Mouse (Mus musculus) gastrocnemius, postnatal 14 days (tissue): ENCODE measurements at regions not wholly inside any gene's neighbourhood (a gene's known extent, or its start where the extent isn't known, plus 50 kb on each side); places are given as distances from the start of the nearest gene placed in this dataset.
"Not testable (repeated sequence)": the region's sequence is repeated elsewhere in the genome, so short reads cannot be mapped to it uniquely, and the experiment has no call there.

Experiments
- DNase-seq: peaks from one replicate; pipeline ENCODE4 v3.0.0; 2021; ENCODE audit warnings: mixed read lengths
- intact Hi-C: fragments of 180-260 bp; cut with DNase I; formaldehyde crosslinking; loops from one replicate; pipeline ENCODE4 v1.15.1; 2025; ENCODE audit warnings: low total_unique reads

DNA sequence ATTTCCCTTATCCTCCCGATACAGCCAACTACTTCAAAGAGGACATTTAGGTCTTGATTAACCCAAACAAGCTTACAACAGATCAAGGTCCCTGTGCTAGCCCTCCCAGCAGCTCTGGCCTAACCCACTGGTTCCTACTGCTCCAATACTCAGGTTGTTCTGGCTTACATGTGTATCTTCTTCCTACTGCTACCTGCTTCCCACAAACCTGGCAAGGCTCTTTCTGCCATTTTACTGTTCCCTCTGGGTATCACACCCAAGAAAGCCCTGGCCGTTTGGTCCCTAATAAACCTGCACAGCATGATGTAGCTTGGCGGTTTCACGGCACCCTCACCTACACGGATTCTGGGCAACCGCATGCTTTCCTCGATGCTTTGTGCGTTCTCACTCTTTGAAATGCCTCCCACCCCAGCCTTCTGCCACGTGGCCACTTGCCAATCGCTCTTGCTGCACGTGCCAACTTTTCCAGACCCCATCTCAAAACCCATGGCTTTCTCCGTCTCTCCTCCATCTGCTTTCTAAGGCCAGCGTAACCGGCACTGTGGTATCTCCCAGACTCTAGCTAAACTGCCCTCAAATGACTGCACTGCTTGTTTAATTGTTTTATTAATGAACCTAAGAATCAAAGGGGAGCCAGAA lies 758.4 kb upstream of the Map3k7 start:
- intact Hi-C loops, result no loop called here
- DNase-seq, result no peak

DNA sequence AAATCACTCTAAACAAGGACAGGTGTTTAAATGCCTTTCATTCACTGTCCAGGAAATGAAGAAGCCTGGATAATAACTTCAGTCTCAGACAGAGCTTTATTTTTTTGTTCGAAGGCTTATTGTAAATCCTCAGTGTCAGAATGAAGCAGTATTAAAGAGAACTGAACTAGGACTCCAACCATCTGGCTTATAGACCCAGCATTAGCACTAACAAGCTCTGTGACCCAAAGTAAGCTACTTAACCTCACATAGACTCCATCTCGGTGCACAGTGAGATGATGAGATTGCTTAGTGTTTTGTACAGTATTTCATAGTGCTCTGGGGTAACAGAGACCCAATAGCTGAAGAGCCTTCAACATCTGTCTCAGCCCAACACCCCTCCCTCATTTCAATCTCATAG lies 738.2 kb upstream of the Map3k7 start:
- intact Hi-C loops, result no loop called here
- DNase-seq, result no peak

DNA sequence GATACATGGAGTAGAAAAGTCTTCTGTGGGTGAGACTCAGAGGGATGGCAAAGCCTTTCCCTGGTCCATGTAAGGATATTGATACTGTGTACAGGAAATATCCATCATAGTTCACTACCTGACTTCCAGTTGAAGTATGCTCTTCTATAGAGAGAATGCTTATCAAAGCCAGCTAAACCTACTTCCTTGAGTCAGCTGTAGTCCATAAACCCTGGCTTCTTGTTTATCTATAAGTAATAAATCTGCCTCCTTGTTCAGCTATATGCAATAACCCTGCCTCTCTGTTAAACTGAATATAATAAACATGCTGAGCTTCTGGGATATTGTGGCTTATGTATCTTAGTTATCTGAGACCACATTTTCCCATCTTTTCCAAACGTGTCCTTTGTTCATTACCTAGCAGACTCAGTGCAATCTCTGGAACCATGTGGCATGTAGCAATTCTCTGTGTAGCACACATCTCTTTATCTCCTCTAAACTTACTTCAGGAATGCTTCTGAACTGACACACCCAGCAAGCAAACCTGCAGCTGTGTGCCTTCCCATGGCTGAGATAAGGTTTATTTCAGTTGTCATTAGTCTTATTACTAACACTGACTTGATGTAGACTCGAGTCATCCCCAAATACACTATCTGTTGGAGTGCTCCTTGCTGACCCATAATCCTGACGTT lies 694.9 kb upstream of the Map3k7 start:
- DNase-seq, result no peak

DNA sequence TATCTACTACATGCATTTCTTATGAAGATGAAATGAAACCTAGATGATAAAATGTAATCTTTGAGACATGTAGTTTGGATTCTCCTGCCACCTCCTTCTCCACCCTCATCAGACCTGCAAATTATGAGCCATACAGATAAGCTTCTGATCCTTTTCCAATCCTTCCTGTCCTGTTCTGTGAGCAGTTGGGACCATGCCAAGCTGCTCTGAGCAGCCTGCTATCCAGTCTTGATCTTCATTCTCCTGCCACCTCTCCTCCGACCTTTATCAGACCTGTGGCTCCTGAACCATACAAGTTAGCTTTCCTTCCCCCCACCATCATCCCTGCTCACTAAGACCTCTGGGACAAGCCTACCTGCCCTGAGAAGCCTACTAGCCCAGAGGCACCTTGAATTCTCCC lies 689.8 kb upstream of the Map3k7 start:
- no peak for DNase-seq
- intact Hi-C loops, result no loop called here

More for the DNA sequence above, 694.9 kb upstream of the Map3k7 start:
- intact Hi-C loops, result no loop called here

DNA sequence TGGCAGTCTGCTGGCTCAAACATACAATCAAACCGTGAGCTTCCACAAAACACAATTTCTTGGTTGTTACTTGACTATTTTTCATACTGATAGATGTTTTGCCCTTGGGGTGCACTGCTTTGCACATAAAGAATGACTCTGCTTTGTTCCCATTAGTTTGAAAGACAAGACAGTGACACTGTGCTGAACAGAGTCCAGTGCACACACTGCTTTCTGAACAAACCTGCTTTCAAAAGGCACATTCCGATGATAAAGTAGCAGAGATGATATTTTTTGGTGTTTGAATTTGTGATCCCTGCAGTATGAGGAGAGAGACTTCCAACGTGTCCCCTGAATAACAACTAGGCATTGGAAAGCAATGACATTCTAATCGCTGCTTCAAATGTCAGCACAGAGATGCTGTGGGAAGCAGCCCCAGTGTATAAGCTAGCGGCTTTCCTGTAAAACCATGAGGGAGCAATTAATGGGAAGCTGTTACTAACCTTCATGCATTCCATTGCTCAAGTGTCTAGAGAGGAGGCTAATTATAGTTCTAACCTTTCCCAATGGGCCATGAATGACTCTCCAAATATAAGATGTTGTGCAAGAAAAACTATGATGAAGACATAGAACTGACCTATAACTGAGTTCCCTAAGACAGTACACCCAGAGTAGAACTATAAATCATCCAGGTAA lies 673.5 kb upstream of the Map3k7 start:
- intact Hi-C loops, result no loop called here
- no peak for DNase-seq

DNA sequence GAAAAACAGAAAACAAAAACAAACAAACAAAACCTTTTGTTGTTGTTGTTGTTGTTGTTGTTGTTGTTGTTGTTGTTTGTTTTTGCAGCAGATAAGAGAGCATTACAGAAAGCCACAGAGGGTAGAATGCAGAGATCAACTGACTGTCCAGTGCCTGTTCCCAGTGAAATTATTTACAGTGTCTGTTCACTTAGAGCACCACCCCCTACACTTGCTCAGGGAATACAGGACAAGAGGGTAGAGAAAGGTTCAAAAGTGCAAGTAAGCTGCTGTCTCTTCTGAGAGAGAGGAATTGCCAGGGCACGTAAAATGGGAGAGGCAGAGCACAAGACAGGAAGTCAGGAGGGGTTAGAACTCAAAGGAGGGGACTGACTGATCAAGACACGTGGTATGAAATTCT lies 670.1 kb upstream of the Map3k7 start:
- DNase-seq, result no peak
- intact Hi-C loops, result no loop called here

DNA sequence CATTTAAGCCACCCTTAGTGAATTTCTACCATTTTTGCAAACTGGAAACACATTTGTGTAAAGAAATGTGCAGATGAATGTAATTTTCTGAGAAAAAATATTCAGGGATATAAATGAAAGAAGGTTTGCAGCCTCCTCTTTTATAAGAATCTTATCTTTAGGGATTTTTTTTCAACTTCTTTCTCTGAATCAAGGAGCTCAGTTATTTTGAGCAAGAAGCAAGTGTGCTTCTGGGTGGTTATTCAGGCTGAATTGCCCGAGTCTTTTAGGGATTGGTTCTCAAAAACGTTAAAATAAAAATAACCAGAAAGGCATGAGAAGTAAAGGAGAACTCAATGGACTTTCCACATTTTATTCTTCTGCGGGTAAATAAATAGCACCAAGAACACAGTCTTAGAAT lies 666.0 kb upstream of the Map3k7 start:
- no peak for DNase-seq
- intact Hi-C loops, result no loop called here

DNA sequence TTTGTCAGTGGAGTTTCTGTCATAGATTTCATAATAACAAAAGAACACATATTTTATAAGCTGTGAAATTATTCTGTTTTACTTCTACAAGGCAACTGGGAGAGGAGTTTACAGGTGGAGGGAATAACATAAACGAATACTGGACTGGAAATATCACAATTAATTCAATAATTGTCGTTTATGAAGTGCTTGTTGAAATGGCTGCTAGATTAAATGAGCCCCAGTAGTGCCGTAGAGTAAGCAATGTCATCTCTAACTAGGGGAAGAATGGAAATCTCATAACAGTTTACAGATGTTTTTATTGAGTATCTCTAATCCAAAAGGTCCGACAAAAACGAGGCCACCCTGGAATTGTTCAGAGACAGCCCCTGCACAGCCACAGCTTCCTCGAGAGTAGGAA lies 644.6 kb upstream of the Map3k7 start:
- no peak for DNase-seq
- intact Hi-C loops, result no loop called here

DNA sequence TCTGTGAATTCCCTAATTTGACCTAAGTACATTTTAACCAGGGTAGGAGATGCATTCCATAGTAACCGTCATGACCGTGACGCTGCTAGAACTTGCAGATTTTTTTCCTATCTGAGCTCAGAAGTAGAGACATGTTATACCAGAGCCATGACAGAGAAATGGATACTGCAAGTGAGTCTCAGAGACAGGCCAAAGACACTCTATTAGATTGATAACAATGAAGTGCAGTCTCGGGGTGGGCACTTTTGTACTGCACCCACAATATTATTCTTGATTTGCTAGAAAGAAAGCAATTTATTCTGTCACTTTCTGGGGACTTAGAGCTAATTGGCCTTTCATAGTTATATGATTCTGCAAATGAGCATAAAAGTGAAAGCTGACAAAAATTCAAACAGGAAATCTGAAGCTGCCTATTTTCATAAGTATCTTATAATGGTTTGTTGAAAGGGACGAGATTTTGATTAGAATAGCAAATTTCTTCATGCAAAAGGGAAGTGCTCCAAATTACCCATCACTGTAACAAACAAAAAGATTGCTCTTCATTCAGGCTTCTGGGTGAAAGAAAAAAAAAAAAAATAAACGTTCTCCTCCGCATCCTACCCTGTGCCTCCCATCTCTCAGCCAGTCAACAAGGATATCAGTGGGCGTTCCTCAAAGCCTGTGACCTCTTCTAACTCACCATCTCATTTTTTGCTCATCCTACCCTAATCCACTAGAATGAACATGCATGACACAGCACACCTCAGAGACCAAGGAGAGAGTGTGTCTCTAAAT lies 643.0 kb upstream of the Map3k7 start:
- intact Hi-C loops, result no loop called here
- no peak for DNase-seq

DNA sequence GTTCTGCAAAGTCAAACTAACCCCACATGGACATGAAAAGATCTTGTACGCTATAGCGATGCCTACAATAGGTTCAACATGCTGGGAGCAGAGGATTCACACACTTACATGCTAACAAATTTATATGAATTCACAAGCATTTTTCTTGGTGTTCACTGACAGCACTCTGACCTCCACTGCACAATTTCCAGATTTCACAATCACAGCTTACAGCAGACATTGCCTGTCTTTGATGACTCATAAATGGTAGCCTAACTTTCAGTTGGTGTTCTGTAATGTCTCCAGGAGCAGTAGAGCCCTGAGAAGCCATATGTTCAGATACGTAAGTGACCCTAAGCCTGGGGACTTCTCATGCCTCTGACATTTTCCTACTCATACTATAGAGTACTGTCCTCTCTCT lies 640.1 kb upstream of the Map3k7 start:
- intact Hi-C loops, result no loop called here
- DNase-seq, result no peak

DNA sequence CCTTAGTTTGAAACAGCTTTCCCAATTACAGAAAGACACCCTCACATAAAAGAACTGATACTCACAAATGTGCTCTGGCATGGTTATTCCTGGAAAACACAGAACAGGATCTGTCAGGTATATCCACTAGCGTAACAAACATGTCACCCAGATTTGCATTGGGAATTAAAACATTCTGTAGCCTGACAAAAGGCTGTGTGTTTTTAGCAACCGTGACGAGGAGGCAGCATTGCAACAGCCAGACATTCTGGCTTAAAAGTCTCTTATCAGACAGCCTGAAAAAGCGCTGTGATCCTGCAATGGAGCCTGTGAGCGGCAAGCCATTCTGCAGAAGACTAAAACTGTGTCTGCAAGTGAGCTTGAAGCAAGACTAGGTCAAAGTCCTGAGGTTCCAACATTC lies 635.1 kb upstream of the Map3k7 start:
- no peak for DNase-seq
- intact Hi-C loops, result no loop called here

DNA sequence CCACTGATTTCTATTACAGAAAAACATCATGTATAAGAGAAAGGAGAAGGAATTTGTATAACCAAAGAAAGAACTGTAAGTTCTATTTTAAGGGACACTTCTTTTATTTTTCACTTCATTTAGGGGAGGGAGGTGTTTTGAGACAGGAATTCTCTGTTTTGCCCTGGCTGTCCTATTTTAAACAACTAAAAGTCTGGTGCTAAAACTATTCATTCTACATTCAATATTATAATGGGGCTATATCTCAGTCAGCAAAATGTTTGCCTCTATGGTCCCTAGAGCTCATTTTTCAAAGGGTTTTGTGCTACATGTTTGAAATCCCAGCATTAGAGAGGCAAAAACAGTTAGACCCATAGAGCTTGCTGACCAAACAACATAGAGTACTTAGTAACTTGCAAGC lies 632.8 kb upstream of the Map3k7 start:
- DNase-seq, result no peak
- intact Hi-C loops, result no loop called here

DNA sequence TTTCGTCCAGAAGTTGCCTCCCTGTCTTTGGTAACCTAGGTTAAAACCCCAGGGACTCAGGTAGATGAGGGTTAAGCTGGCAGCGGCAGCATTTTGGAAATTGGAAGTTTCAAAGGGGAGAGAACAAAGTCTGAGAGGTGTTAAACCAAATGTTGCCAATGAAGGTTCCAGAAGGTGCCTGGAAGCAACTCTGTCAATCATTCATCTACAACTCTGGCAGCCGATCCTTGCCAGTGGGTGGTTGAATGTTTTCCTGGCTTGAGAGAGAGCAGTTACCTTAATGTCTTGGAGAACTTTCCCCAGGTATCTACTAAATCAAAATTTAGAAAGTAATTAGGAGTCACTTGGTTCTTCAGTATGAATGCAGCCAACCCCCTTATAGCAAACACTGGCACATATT lies 628.2 kb upstream of the Map3k7 start:
- intact Hi-C loops, result no loop called here
- DNase-seq, result no peak

DNA sequence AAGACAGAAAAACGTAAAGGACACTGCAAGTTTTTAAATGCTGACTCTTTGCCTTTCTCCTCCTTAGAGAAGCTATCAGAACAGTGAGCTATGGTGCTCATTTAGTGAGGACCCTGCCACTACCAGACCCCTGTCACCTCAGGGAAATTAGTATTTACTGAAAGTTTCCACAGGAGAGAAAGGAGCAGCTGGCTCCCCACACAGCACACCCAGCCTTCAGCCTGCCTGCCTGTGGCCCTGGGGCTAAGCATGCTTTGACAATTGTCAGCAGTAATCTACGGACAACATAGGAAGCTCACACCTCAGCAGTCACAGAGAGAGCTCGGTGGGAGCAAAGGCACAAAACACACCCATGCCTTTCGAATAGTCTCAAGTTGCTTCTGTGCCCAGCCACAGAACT lies 625.9 kb upstream of the Map3k7 start:
- intact Hi-C loops, result no loop called here
- no peak for DNase-seq

DNA sequence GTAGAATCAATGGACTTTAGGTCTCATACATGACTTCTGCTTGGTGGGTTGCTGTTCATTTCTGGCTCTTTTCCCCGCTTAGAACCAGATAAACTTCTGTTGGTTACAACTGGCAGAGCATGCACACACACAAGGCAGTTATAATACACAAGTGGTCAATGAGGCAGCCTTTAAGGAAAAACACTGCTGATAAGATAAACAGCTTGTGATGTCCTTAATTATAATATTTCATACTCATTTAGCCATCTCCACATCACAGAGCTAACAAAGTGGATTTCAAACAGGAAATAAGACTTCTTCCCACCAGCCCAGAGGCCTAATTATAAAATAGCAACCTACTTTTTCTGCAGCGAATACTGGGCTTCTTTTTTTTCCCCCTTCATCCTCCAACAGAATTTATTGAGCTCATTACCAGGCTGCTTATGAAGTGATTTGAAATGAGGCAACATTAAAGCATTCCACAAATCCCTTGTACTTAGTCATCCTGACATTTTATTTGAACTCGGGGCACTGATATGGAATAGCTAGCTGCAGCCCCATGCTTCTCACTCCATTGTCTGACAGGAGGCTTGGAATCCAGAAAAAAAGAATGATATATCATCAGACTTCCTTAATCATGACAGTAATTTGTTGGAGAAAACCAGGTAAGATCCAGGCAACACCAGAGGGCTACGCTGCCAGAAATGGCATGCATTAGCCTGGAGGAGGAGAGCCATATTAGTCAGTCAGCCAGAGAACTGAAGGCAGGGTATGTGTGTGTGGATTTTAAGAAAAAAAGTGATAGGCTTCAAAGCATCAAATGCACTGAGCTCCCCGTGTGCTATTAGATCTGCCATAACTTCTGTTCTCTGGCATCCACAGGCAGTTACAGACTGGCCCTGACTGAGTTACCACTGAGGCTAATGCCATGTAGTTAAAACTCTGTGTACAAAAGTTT lies 620.3 kb upstream of the Map3k7 start:
- intact Hi-C loops, result no loop called here

DNA sequence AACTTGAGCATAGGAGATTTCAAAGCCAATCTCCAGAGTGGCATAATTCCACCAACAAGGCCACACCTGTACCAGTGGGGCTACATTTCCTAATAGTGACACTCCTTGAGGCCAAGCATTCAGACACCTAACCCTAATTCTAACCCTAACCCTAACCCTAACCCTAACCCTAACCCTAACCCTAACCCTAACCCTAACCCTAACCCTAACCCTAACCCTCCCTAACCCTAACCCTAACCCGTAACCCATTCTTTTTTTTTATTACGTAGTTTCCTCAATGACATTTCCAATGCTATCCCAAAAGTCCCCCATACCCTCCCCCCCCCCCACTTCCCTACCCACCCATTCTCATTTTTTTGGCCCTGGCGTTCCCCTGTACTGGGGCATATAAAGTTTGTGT lies 609.9 kb upstream of the Map3k7 start:
- intact Hi-C loops, DNase-seq: not testable (repeated sequence)

More for the DNA sequence above, 620.3 kb upstream of the Map3k7 start:
- DNase-seq, result no peak

DNA sequence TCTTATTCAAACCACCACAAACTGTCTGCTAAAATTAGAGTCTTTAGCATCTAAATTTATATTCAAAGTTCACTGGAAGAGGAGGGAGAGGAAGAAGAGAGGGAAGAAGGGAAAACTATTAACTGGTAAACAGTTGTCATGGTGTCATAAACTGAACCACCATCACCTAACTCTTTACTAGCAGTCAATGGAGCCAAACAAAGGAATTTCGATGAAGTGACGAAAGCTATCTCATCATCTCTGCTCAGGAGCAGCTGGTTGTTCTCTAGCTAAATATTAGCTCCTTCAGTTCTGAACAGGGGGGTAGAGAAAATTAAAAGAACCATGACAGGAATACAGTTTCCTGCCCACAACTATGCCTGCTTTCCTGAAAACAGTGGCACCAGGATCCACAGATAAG lies 608.9 kb upstream of the Map3k7 start:
- intact Hi-C loops, result no loop called here
- no peak for DNase-seq

DNA sequence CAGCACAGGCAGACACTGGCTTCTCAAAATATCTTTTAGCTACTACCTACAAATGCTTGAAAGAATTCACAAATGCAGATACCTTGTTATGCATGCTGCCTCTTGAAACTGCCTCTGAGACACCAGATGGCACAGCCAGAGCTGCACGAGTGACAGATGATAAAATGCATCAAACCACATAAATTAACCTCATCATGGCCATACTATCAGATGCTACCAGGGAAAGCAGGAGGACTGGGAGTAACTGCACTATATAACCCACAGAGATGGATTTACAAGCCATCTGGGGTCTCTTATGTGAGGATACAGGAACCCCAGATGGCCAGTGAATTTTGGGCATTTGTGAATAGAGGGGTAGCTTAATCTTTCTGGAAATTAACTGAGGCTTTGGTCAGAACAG lies 597.7 kb upstream of the Map3k7 start:
- intact Hi-C loops, result no loop called here
- no peak for DNase-seq

DNA sequence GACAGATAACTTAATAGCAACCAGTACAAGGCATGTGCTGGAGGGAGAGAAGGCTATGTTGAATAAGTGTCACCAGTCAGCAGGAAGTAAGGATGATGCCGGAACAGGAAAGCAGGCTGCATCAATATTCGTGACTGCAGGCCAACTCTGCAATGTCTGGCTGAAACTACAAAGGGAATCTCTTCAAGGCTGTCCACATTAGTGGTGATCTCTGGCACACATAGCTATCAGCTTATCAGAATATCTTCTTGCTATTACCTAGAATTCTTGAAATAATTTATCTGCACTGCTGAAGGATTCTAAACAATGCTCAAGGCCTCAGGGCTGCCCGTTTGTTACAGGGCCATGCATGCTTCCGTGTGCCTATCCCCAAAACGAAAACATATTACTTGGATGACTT lies 596.9 kb upstream of the Map3k7 start:
- no peak for DNase-seq
- intact Hi-C loops, result no loop called here
